Mouse (Mus musculus) adrenal gland, postnatal 14 days (tissue): ENCODE measurements around the gene Eps8l1. TPM values are rescaled to one million over a fixed set of nuclear protein-coding genes. Genes with fewer than 3 reads are reported as not detected.

Experiments
- microRNA-seq, 2 experiments: library from miRNA; unstranded; fragments of <30 nt; microRNA quantifications; one replicate each; pipeline ENCODE4 v1.2.0; 2021
- total RNA-seq: library from RNA; stranded (reverse); gene quantifications from 2 replicates; pipeline ENCODE4 v1.2.3, GENCODE M21; 2021

The Eps8l1 gene
- total RNA-seq, 1 experiment from 2014 or later = 5.9 TPM

Small RNA genes lying within 50 kb of the gene (microRNA-seq; reads per million reads assigned to microRNA genes)
- 0 reads per million in 2 experiments for gene Gm24605

Other genes with a start within 250 kb of the Eps8l1 start
- 0.45 and 0.56 TPM in 2 replicates for gene Lilra5, start 222.9 kb upstream of the Eps8l1 start, total RNA-seq
- 0.49 TPM in 1 of 2 replicates, not detected in the other for gene Ncr1, start 123.0 kb upstream of the Eps8l1 start, total RNA-seq
- 0.15 and 0.38 TPM in 2 replicates for gene Gp6, start 62.9 kb upstream of the Eps8l1 start, total RNA-seq
- 26.1 and 31.7 TPM in 2 replicates for gene Rdh13, start 15.0 kb upstream of the Eps8l1 start, total RNA-seq
- 83.4 and 90.8 TPM in 2 replicates for gene Ppp1r12c, start 41.0 kb downstream of the Eps8l1 start, total RNA-seq
- 1.1 and 2.0 TPM in 2 replicates for gene Tnnt1, start 55.7 kb downstream of the Eps8l1 start, total RNA-seq
- 0.85 and 3.0 TPM in 2 replicates for gene Tnni3, start 63.6 kb downstream of the Eps8l1 start, total RNA-seq
- 0.63 and 0.75 TPM in 2 replicates for gene Dnaaf3, start 71.8 kb downstream of the Eps8l1 start, total RNA-seq
- gene Syt5, start 86.9 kb downstream of the Eps8l1 start, total RNA-seq = 8.2 and 11.6 TPM in 2 replicates
- gene Ptprh, start 143.4 kb downstream of the Eps8l1 start, total RNA-seq = not detected in 2 replicates
- 8.8 and 16.2 TPM in 2 replicates for gene Tmem86b, start 170.7 kb downstream of the Eps8l1 start, total RNA-seq
- gene Ppp6r1, start 198.3 kb downstream of the Eps8l1 start, total RNA-seq = 80.9 and 86.1 TPM in 2 replicates
- 34.0 and 37.9 TPM in 2 replicates for gene Hspbp1, start 224.4 kb downstream of the Eps8l1 start, total RNA-seq
- 6.0 and 8.4 TPM in 2 replicates for gene Brsk1, start 229.9 kb downstream of the Eps8l1 start, total RNA-seq